Mouse (Mus musculus): ENCODE measurements around the gene Arhgap25. TPM values are rescaled to one million over a fixed set of nuclear protein-coding genes. Genes with fewer than 3 reads are reported as not detected.

The Arhgap25 gene
- polyA plus RNA-seq, 1 experiment from 2014 or later, result 7.6 TPM

- 100% methylated on average over 1 of the region's 1 CpGs for WGBS
- H3K4me1 ChIP-seq, result peaks cover 7% of the 10 kb centered on the region; the same call in 1 of the 2 replicates
- no peaks in the 10 kb centered on the region for H3K27me3 ChIP-seq
- no peaks in the 10 kb centered on the region for H3K9me3 ChIP-seq
- ATAC-seq (ENCODE audit: insufficient number of reproducible peaks, low FRiP score, low TSS enrichment, low read depth), result no peak
- H3K4me3 ChIP-seq, result no peak overlapping the region
- no peak overlapping the region for H3K9ac ChIP-seq
- no peak overlapping the region for H3K4me2 ChIP-seq
- no peak overlapping the region for H3K27ac ChIP-seq
- H3K36me3 ChIP-seq, result no peaks in the 10 kb centered on the region
Measured at GRCm38 (mm10) chr6:87467373-87467772, 65.7 kb downstream of the Arhgap25 start.

GRCm38 (mm10) chr6:87466221-87466620 is 66.8 kb downstream of the Arhgap25 start:
- 8% methylated on average over 12 of the region's 12 CpGs for WGBS
- Histone ChIP-seq H3K4me2 (peak overlapping the region; percentile 33), H3K4me1 (peaks cover 7% of the 10 kb centered on the region; the same call in 1 of the 2 replicates), H3K27ac (no peak overlapping the region), H3K9ac (no peak overlapping the region), H3K27me3 (no peaks in the 10 kb centered on the region), H3K4me3 (no peak overlapping the region), H3K36me3 (no peaks in the 10 kb centered on the region), H3K9me3 (no peaks in the 10 kb centered on the region)
- ATAC-seq (ENCODE audit: insufficient number of reproducible peaks, low FRiP score, low TSS enrichment, low read depth), result no peak

DNA sequence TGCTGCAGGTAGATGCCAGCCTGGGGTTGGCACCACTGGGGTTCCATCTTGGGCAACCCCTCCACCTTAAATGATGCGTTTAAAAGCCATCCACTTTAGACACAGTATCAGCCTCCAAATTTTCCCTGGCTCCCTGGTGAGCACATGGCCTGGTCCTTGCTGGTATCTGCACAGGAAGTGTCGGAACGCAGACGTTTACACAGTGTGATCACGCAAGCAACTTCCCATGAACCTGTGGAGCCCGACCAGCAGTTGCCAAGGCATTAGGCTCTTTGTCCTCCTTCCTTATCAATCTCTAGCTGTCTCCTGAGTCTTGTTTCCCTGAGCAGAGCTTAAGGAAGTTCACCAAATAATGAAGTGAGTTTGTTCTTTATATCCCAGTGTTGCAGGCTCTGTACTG is 77.6 kb downstream of the Arhgap25 start:
- no peaks in the 10 kb centered on the region for H3K27me3 ChIP-seq
- no peaks in the 10 kb centered on the region for H3K9me3 ChIP-seq
- no peak overlapping the region for H3K4me3 ChIP-seq
- H3K27ac ChIP-seq, result no peak overlapping the region
- H3K4me1 ChIP-seq, result no peaks in the 10 kb centered on the region
- H3K4me2 ChIP-seq, result no peak overlapping the region
- H3K9ac ChIP-seq, result no peak overlapping the region
- 65% methylated on average over 6 of the region's 6 CpGs for WGBS
- H3K36me3 ChIP-seq, result no peaks in the 10 kb centered on the region
- ATAC-seq (ENCODE audit: insufficient number of reproducible peaks, low FRiP score, low TSS enrichment, low read depth), result no peak

DNA sequence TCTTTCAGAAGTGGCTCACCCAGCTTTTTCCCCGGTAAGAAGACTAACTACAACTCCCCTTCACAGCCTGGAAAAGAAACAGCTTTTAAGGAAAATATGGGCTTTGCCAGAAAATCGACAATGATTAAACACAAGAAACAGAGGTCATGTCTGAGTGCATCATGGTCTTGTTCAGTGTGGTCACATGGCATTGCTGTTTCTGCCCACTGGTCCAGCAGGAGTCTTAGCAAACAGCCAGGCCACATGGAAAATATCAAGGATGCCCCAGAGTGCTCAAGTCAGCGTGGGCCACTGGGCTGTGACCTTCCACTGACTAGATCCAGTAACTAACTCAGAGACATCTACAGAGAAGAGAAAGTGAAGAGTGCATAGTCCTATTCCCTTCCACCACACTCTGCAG is 81.3 kb downstream of the Arhgap25 start:
- no peak overlapping the region for H3K27ac ChIP-seq
- no peaks in the 10 kb centered on the region for H3K4me1 ChIP-seq
- no peak for ATAC-seq (ENCODE audit: insufficient number of reproducible peaks, low FRiP score, low TSS enrichment, low read depth)

DNA sequence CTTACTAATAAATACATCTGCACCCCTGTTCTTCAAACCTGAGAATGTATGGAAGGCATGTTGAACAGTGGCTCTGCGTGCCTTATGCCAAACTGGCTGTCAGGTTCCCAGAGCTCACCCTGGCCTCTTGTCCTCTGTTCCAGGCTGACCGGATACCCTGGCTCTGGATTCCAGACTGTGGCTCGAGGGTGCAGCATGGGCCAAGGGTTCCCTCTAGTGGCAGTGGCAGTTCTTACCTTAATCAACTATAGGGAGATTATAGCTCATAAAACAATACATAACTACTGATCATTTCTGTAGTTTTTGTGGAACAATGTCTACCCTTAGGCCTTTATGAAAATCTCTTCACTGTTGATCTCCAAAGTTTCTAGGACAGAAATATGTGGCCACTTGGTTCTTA is 82.0 kb downstream of the Arhgap25 start:
- H3K4me3 ChIP-seq, result no peak overlapping the region
- no peak overlapping the region for H3K9ac ChIP-seq
- ATAC-seq (ENCODE audit: insufficient number of reproducible peaks, low FRiP score, low TSS enrichment, low read depth), result no peak
- H3K27ac ChIP-seq, result no peak overlapping the region
- WGBS, result 67% methylated on average over 3 of the region's 3 CpGs
- no peaks in the 10 kb centered on the region for H3K4me1 ChIP-seq
- H3K9me3 ChIP-seq, result no peaks in the 10 kb centered on the region
- H3K36me3 ChIP-seq, result no peaks in the 10 kb centered on the region
- no peak overlapping the region for H3K4me2 ChIP-seq
- no peaks in the 10 kb centered on the region for H3K27me3 ChIP-seq

More for the DNA sequence above, 81.3 kb downstream of the Arhgap25 start:
- WGBS, result 53% methylated on average over 3 of the region's 3 CpGs
- no peak overlapping the region for H3K4me3 ChIP-seq
- H3K36me3 ChIP-seq, result no peaks in the 10 kb centered on the region
- H3K4me2 ChIP-seq, result no peak overlapping the region
- H3K9me3 ChIP-seq, result no peaks in the 10 kb centered on the region
- no peak overlapping the region for H3K9ac ChIP-seq
- H3K27me3 ChIP-seq, result no peaks in the 10 kb centered on the region

- no peaks in the 10 kb centered on the region for H3K36me3 ChIP-seq
- H3K27me3 ChIP-seq, result no peaks in the 10 kb centered on the region
- no peaks in the 10 kb centered on the region for H3K9me3 ChIP-seq
- H3K27ac ChIP-seq, result no peak overlapping the region
- no peak overlapping the region for H3K4me3 ChIP-seq
- H3K4me2 ChIP-seq, result no peak overlapping the region
- 83% methylated on average over 3 of the region's 3 CpGs for WGBS
- ATAC-seq (ENCODE audit: insufficient number of reproducible peaks, low FRiP score, low TSS enrichment, low read depth), result no peak
- H3K4me1 ChIP-seq, result no peaks in the 10 kb centered on the region
- no peak overlapping the region for H3K9ac ChIP-seq
Measured at GRCm38 (mm10) chr6:87449534-87449933, 83.5 kb downstream of the Arhgap25 start.

GRCm38 (mm10) chr6:87447217-87447616 is 85.8 kb downstream of the Arhgap25 start:
- no peaks in the 10 kb centered on the region for H3K36me3 ChIP-seq
- no peaks in the 10 kb centered on the region for H3K9me3 ChIP-seq
- H3K4me2 ChIP-seq, result no peak overlapping the region
- no peak for ATAC-seq (ENCODE audit: insufficient number of reproducible peaks, low FRiP score, low TSS enrichment, low read depth)
- no peaks in the 10 kb centered on the region for H3K27me3 ChIP-seq
- H3K9ac ChIP-seq, result no peak overlapping the region
- no peak overlapping the region for H3K4me3 ChIP-seq
- WGBS, result 79% methylated on average over 4 of the region's 4 CpGs
- H3K27ac ChIP-seq, result no peak overlapping the region
- no peaks in the 10 kb centered on the region for H3K4me1 ChIP-seq

DNA sequence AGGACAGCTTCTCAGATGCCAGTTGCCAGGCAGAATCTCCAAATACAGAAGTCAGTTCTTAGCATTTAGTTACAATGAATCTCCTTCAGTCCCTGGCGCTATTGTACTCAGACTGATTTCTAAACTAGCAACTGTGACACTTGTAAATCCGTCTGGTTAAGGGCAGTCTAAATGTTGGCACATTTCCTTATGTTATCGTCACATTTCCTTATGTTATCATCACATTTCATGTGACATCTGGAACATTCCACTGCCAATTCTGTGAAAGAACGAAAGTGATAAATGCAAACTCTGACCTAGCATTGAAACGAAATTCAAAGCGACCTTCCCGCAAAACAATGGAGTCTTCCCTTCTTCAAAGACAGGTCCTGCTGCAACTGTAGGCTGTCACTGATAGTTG is 87.8 kb downstream of the Arhgap25 start:
- Histone ChIP-seq H3K27me3 (no peaks in the 10 kb centered on the region), H3K4me1 (no peaks in the 10 kb centered on the region), H3K36me3 (no peaks in the 10 kb centered on the region), H3K4me3 (no peak overlapping the region), H3K27ac (no peak overlapping the region), H3K4me2 (no peak overlapping the region), H3K9me3 (no peaks in the 10 kb centered on the region), H3K9ac (no peak overlapping the region)
- ATAC-seq (ENCODE audit: insufficient number of reproducible peaks, low FRiP score, low TSS enrichment, low read depth), result no peak
- WGBS, result 79% methylated on average over 7 of the region's 7 CpGs

DNA sequence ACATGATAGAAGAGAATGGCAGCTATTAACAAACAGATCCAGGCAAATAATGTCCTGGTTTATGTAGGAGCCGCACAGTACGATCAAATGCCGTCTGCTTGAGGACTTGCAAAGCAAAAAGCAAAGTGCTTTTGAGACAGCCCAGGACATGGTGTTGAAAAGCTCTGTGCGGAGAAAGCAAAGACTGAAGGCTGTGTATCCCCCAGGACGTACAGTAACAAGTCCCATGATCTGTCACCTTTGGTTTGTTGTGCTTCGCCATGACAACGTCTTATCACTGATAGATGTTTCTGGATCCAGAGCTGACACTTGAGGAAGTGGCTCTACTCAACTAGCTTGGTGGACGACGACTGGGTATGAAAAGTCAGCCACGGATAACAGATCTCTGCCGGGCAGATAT is 89.8 kb downstream of the Arhgap25 start:
- H3K9me3 ChIP-seq, result no peaks in the 10 kb centered on the region
- WGBS, result 83% methylated on average over 11 of the region's 11 CpGs
- no peaks in the 10 kb centered on the region for H3K4me1 ChIP-seq

DNA sequence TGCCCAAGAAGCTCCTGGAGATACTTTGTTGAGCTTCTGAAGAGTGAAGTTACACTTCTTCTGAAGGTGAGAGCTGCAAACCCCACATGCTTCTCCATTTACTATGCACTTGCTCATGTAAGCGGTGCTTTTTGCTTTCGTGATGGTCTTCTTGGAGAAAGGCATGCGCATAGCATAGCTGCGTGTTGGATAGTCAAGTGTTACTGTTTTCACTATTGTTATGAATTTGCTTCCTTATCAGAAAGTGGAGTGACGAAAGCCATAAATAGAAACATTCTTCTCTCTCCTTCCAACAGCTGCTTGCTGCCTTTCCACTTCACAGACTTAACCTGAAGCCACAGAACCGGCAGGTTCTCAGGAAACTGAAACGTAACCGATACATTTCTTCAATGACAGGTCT is 96.3 kb downstream of the Arhgap25 start:
- H3K36me3 ChIP-seq, result no peaks in the 10 kb centered on the region
- no peak overlapping the region for H3K4me3 ChIP-seq
- no peak overlapping the region for H3K9ac ChIP-seq
- no peaks in the 10 kb centered on the region for H3K9me3 ChIP-seq
- no peaks in the 10 kb centered on the region for H3K27me3 ChIP-seq
- H3K4me1 ChIP-seq, result no peaks in the 10 kb centered on the region
- WGBS, result 81% methylated on average over 8 of the region's 8 CpGs
- H3K4me2 ChIP-seq, result no peak overlapping the region
- no peak for ATAC-seq (ENCODE audit: insufficient number of reproducible peaks, low FRiP score, low TSS enrichment, low read depth)
- no peak overlapping the region for H3K27ac ChIP-seq

More for the DNA sequence above, 89.8 kb downstream of the Arhgap25 start:
- Histone ChIP-seq H3K27ac (no peak overlapping the region), H3K4me3 (no peak overlapping the region), H3K36me3 (no peaks in the 10 kb centered on the region), H3K4me2 (no peak overlapping the region), H3K27me3 (no peaks in the 10 kb centered on the region), H3K9ac (no peak overlapping the region)
- no peak for ATAC-seq (ENCODE audit: insufficient number of reproducible peaks, low FRiP score, low TSS enrichment, low read depth)

DNA sequence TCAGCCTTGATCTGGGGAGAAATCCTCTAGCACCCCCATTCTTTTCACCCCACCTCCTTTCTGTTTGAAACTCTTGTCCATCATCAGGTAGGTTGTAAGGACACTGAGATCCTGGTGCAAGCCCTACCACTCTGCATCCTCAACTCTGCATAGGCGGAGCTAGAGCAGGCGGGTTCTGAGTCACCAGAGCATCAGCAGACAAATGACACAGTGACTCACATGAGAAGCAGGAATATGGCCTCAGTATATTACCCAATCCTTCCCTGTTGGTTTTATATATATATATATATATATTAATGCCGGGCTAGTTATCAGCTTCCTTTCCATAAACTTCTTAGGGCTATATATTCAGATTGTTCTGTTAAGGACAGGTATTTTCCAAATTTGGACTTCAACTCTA is 97.3 kb downstream of the Arhgap25 start:
- H3K9me3 ChIP-seq, result no peaks in the 10 kb centered on the region
- WGBS, result 80% methylated on average over 3 of the region's 3 CpGs

GRCm38 (mm10) chr6:87428487-87429044 is 104.5 kb downstream of the Arhgap25 start, which contains the start of gene Bmp10:
Gene Bmp10 (plus strand): TSS chr6:87428994.
- 60% methylated on average over 7 of the region's 7 CpGs for WGBS
- ATAC-seq (ENCODE audit: insufficient number of reproducible peaks, low FRiP score, low TSS enrichment, low read depth), result no peak
- Histone ChIP-seq H3K36me3 (no peaks in the 10 kb centered on the region), H3K9me3 (no peaks in the 10 kb centered on the region), H3K4me1 (no peaks in the 10 kb centered on the region), H3K27ac (no peak within 1 kb of the TSS), H3K4me3 (no peak within 1 kb of the TSS), H3K9ac (no peak within 1 kb of the TSS), H3K27me3 (no peaks in the 10 kb centered on the region), H3K4me2 (no peak within 1 kb of the TSS)

More for the DNA sequence above, 97.3 kb downstream of the Arhgap25 start:
- H3K27ac ChIP-seq, result no peak overlapping the region
- H3K9ac ChIP-seq, result no peak overlapping the region
- H3K4me2 ChIP-seq, result no peak overlapping the region
- H3K4me3 ChIP-seq, result no peak overlapping the region
- H3K4me1 ChIP-seq, result no peaks in the 10 kb centered on the region
- H3K27me3 ChIP-seq, result no peaks in the 10 kb centered on the region
- H3K36me3 ChIP-seq, result no peaks in the 10 kb centered on the region
- ATAC-seq (ENCODE audit: insufficient number of reproducible peaks, low FRiP score, low TSS enrichment, low read depth), result no peak

GRCm38 (mm10) chr6:87427616-87428015 is 105.4 kb downstream of the Arhgap25 start:
- H3K9ac ChIP-seq, result no peak overlapping the region
- no peaks in the 10 kb centered on the region for H3K36me3 ChIP-seq
- no peak overlapping the region for H3K4me3 ChIP-seq
- no peaks in the 10 kb centered on the region for H3K27me3 ChIP-seq
- no peak overlapping the region for H3K4me2 ChIP-seq
- no peak overlapping the region for H3K27ac ChIP-seq
- no peaks in the 10 kb centered on the region for H3K9me3 ChIP-seq
- no peak for ATAC-seq (ENCODE audit: insufficient number of reproducible peaks, low FRiP score, low TSS enrichment, low read depth)
- WGBS, result 74% methylated on average over 8 of the region's 8 CpGs
- no peaks in the 10 kb centered on the region for H3K4me1 ChIP-seq
